Comparison of ENCODE assay signal across 18 mouse cellular contexts in the genomic region with DNA sequence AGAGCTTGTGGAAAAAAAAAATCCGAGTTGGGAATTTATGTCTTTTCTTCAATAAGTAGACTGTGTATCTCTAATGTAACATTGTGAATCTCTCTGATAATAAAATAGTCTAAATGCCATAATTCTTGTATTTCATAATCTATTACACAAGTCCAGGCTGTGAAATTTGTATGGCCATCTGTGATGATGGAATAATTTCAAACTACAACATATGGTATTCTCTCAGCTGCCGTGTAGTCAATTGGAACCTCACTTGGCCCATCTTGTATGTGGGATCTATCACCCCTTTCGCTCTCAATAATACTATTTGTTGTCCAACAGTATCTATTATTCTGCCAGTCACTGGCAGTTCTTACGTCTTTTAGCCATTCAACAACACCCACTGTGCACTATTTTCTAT. TPM values are rescaled to one million over a fixed set of nuclear protein-coding genes. Genes with fewer than 3 reads are reported as not detected.
A peak's percentile ranks its signal among the peaks of the same experiment; 100 is the strongest.
DNase-seq lines count a peak whose midpoint lies in the region.
"Had no signal": no experiment of that assay in that cellular context is flagged by ENCODE, and none has a peak within 500 bp of the region (broad histone marks: within the 10 kb centered on the region; RNA-seq: fewer than 3 reads in every experiment).

No protein-coding gene starts in this region.

- peak; percentile 2 for DNase-seq in cerebellum, adult 9-10 months
- no peak for DNase-seq in cerebellum, adult 9-11 months
- DNase-seq in layer of hippocampus, adult 11-12 months (ENCODE audit: low spot score) = peak; percentile 31
- DNase-seq in layer of hippocampus, postnatal 10 days (ENCODE audit: low spot score in 2 of 2) = no peak
- DNase-seq in brain, adult 2 months (ENCODE audit: low read depth, low spot score) = peak; percentile 24
- DNase-seq in layer of hippocampus, adult 9-11 months = peak; percentile 60
- DNase-seq in cerebellum, adult 8-10 months = no peak
- no peak for DNase-seq in right cerebral cortex, postnatal 14 days
- DNase-seq: adrenal gland, adult 8-10 months; adrenal gland, postnatal 25 days; cerebellum, adult 11 months; cerebellum, postnatal 25 days; gastrocnemius, postnatal 25 days; heart, adult 18-20 months; heart, postnatal 10 days; heart, postnatal 36 days had no signal

RNA-seq across cellular contexts. Expression of a gene that starts 9.2 kb away (rescaled TPM):
- not detected for total RNA-seq in layer of hippocampus, postnatal 10 days (2021)
- total RNA-seq: adrenal gland, adult 8-10 months; adrenal gland, postnatal 25 days; common myeloid progenitor, adult 5-6 weeks; gastrocnemius, adult 8-10 months; gastrocnemius, postnatal 25 days; heart, adult 18-20 months; heart, postnatal 10 days; heart, postnatal 36 days had no signal

Comparison
In these comparisons a context has a peak if more than half of its experiments do, and no peak if none do; other contexts are left out.
1. DNase-seq: peak in cerebellum, adult 9-10 months (single experiment), layer of hippocampus, adult 11-12 months (single experiment), brain, adult 2 months (single experiment) and layer of hippocampus, adult 9-11 months (single experiment); none in cerebellum, adult 9-11 months (single experiment), layer of hippocampus, postnatal 10 days (0 of 2), cerebellum, adult 8-10 months (single experiment) and right cerebral cortex, postnatal 14 days (single experiment).